Mouse (Mus musculus) heart, postnatal 25 days (tissue): ENCODE results near the gene Wfdc18. TPM values are rescaled to one million over a fixed set of nuclear protein-coding genes. Genes with fewer than 3 reads are reported as not detected.

Experiments
- DNase-seq: peaks from one replicate; pipeline ENCODE4 v3.0.0; 2022; ENCODE audit warnings: low spot score
- intact Hi-C: fragments of 180-260 bp; cut with DNase I; formaldehyde crosslinking; loops from one replicate; pipeline ENCODE4 v1.15.1; 2025
- total RNA-seq, 2 experiments: library from RNA; stranded (reverse); gene quantifications; 2 replicates each; pipeline ENCODE4 v1.2.3; 2021

Gene Wfdc18
- not detected for total RNA-seq

DNA sequence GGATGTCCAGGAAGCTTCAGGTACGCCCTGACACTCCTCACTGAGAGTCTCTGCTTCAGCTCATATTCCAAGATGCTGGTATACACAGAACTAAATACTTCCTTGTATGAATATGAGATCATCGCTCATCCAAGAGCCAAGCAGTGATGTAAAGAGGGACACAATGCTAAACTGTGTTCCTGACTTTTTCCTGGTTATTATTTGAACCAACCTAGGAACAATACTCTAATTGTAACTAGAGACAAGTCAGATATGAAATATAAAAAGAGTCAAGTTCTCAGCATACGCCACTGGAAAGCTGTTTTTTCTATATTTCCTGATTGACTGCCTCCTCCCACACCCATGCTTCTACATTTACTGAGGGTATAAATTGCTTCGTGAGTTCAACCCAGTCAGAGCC lies at the start of gene Wfdc18:
Gene Wfdc18 (plus strand): TSS at position 301 of the 400 bp plus-strand sequence.
- no peak for DNase-seq
- intact Hi-C loops = loop anchor here (1.0 kb wide), 1 partner anchor 21 kb away; no protein-coding TSS in a partner anchor

DNA sequence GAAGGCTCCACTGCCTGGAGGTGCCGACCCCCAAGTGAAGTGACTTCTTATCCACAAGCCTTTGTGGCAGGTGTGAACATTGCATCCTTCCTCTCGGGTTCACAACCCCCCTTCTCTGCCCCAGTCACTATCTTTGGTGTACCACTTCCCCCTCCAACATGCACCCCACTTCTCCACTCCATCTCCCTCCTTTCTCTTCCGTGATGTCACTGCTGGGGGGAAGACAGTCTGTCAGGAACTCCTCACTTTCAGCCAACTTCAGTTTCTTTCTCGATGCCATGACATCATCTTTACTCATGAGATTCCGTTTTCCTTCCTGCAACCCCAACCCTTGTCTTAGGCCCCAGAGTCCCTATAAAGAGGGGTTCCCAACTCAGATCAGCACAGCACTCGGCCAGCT lies 46.6 kb upstream of the Wfdc18 start, which contains the start of gene Ccl4:
Gene Ccl4 (plus strand): TSS at position 381 of the 400 bp plus-strand sequence.
- no peak for DNase-seq
- intact Hi-C loops = no loop called here

DNA sequence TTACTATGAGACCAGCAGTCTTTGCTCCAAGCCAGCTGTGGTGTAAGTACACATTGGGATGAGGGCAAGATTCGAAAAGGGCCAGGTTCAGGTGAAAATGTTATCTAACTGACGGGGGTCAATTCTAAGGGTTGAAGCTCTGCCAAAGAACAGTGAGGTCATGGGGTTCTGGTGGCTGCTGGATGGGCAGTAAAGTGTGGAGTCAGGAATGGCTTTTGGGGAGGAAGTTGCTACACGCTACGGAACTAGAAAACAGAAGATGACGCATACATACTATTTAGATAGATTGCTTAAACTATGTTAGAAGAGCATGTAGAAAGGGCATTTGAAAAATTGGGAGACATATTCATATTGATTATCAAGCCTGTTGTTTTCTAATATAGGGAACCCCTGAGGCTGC lies 45.3 kb upstream of the Wfdc18 start:
- DNase-seq = no peak
- intact Hi-C loops = no loop called here

DNA sequence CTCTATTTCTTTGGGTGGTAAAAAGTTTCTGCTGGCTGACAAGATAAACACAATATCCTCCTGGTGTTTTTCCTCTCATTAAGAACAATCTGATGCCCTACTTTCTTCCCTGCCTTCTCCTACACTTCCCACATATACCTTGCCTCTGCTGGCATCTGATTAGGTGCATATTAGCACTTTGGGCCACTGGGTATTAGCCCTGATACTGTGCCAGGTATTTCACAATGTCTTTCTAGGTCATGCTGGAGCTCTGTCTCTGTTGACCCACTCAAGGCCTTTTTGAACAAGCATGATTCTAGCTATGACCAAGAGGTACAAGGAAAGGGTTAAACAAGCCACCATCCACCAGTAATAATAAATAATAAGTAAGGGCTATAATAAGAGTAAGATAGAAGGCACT lies 37.1 kb upstream of the Wfdc18 start:
- no peak for DNase-seq
- intact Hi-C loops = no loop called here

DNA sequence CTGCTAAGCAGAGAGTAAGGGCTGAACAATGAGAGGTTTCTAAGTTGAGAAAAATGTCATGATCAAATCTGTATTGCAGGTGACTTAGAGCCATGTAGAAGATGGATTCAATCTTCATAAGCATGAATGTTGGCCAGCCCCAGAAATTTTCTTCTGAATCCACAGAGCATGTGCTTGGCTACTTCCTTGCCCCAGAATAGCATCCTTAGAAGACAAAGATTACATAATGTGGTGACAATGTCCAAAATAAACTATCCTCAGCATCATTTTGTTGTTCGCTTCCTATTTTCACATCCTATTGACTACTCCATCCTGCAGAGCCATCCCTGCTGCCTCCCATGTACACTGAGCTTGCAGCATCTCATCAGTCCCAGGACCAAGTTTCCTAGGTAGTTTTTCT lies 33.1 kb upstream of the Wfdc18 start:
- no peak for DNase-seq
- intact Hi-C loops = loop anchor here (1.0 kb wide), 1 partner anchor 21 kb away; no protein-coding TSS in a partner anchor

DNA sequence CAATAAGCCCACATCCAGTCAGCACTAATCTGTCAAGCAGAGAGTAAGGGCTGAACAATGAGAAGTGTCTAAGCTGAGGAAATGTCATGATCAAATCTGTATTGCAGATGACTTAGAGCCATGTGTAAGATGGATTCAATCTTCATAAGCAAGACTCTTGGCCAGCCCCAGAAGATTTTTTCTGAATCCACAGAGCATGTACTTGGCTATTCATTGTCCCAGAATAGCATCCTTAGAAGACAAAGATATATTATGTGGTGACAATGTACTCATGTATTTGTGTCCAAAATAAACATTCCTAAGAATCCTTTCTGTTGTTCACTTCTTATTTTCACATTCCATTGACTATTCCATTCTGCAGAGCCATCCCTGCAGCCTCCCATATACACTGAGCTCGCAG lies 18.9 kb upstream of the Wfdc18 start:
- intact Hi-C loops = no loop called here
- DNase-seq = no peak

DNA sequence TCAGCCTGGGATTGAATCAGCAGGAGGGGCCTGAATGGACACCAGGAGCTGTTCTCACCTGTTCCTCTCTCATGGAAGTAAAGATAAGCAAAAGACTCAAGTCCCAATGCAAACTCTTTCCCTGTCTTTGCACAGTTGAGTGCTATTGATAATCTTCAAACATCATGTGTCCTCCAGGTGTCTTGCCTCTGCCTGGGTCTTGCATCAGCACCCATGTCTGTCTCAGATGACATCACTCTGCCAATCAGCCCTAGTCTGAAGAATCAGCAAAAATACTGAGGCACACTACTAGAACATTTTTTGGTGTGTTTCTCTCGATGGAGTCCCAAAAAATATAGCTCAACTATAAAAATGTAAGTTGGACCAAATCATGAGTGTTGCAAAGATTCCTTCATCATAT lies 16.8 kb upstream of the Wfdc18 start:
- intact Hi-C loops = no loop called here
- no peak for DNase-seq

DNA sequence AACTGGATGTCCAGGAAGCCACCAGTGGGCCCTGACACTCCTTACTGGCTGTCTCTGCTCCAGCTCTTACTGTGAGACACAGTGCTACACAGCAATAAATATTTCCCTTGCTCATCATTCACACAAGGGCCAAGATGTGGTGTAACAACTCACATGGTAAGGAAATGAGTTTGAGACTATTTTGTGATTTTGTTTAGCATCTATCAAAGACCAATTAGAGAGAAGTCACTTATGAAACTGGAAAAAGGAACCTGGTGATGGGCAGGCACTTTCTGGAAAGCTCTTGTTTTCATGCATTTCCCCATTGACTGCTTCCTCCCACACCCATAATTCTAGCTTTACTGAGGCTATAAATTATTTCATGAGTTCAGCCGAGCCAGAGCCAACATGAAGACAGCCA lies 5.1 kb upstream of the Wfdc18 start, which contains the start of gene Wfdc17:
Gene Wfdc17 (plus strand): TSS at position 287 of the 400 bp plus-strand sequence.
- intact Hi-C loops = loop anchor here (1.0 kb wide), 1 partner anchor 16 kb away; no protein-coding TSS in a partner anchor
- no peak for DNase-seq

DNA sequence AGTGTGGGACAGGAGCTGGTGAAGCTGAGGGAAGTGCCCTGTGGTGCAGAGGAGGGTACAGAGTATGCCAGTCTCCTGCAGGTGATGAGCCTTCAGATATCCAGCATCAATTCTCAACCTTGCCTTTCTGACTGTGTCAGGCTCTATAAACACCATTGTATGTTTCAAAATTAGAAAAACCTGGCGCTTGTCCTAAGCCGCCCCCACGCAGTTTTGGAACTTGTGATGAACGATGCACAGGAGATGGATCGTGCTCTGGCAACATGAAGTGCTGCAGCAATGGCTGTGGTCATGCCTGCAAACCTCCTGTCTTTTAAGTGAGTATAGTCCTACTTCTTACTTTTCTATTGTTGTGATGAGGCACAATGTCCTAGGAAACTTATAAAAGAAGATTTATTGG lies 868 bp downstream of the Wfdc18 start:
- no peak for DNase-seq
- intact Hi-C loops = no loop called here

DNA sequence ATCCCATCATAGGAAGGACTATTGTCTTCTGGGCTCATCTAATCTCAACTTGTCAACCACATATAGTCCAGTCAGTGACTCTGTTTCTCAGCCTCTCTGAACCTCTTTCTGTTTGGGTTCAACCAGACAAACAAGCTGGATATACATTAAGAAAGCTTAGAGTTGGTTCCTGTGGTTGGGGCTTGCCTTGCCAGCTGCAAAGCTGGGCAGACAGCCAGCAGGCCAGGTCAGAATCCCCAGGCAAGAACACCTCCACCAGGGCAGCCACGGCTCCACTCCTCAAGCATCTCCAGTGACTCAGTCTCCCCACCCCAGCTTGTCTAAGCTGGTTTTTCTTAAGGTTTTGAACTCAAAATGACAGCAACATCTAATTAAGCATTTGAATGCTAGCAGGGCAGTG lies 3.9 kb downstream of the Wfdc18 start:
- DNase-seq = no peak
- intact Hi-C loops = no loop called here

DNA sequence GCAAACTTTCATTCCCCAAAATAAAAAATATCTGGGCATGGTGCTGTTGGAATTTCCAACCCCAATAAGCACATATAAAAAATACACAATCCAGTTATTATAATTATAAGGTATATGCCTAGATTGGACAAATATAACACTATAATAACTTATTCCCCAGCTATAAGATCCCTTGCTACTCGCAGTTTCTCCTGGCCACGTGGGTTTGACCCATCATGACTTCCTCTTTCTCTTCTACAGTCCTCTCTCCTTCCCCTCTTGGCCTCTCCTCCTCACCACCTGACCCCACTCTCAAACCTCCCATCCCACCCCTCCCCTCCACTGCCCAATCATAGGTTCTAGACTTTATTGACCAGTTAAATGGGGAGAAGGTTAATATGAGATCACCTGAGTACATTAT lies 5.1 kb downstream of the Wfdc18 start:
- no peak for DNase-seq
- intact Hi-C loops = no loop called here

DNA sequence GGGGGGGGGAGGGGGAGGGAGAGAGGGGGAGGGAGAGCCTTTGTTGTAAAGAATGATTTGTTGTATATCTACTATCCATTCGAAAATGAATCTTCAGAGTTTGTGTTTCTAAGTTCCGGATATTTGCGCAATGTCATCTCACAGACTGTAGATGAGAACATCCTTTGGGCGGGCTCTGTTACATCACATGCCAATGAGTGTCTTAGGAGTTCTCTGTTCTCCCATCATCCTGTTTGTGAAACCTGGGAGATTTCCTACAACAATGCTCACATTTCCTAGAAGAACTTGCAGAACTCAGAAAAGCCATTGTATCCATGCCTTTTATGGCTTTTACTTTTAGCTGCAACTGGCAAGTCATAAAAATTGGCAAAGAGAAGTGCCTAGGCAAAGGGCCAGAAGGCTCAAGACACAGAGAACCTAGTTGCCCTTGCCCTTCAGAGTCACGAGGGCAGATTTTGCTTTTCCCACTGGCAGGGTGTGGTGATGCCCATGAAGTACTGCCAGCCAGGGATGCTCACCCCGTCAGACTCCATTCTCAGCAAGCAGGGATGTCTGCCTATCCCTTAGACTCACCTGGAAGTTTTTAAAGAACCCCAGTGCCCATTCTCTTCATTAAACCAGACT lies 8.3 kb downstream of the Wfdc18 start:
- no peak for DNase-seq

DNA sequence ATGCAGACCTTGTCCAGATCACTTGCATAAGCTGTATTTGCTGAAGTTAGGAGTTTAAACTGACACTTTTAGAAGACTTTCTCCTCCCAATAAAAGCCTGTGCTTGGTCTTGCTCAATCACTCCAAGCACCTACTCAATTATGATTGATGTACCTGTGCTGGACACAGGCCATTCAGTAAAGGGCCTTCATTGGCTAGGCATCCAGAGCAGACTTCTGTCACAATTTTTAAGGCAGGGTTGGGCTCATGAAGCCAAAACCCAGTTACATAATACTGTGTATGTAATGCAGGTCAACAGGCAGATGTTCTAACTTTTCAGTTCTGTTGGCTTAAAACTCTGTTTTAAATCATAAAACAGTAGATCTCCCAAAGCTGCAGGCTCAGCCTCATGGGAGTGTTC lies 12.0 kb downstream of the Wfdc18 start:
- DNase-seq = no peak
- intact Hi-C loops = no loop called here

More for the DNA sequence above, 8.3 kb downstream of the Wfdc18 start:
- intact Hi-C loops = no loop called here

DNA sequence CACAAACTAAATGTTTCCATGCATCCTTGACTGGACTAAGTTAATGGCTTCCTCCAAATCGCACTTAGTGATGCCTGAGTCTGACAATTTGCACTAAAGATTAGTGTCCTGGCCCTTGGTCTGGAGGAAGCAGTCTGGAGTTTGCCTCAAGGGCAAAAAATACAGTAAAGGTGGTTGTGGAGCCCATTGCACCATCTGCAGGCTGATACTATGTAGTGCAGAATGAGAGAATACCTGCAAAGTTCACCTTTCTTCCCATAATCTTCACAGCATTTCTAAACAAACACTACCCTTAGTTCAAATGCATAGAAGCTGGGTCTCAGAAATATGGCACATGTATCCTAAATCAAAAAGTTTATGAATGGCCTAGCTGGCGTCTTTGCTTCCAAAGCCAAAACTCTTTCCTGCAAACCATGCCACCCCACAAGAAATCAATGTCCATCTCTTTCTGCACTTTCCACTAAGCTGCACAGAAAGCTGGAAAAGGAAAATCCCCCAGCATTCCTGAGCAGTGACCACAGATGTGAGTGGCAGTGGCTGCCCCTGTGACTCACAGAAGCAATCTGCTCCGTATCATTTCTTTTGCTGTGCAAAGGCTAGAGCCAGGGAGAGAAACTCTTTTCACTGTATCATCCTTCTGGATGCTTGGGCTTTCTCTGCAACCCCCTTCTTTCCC lies 20.1 kb downstream of the Wfdc18 start:
- no peak for DNase-seq
- intact Hi-C loops = no loop called here

DNA sequence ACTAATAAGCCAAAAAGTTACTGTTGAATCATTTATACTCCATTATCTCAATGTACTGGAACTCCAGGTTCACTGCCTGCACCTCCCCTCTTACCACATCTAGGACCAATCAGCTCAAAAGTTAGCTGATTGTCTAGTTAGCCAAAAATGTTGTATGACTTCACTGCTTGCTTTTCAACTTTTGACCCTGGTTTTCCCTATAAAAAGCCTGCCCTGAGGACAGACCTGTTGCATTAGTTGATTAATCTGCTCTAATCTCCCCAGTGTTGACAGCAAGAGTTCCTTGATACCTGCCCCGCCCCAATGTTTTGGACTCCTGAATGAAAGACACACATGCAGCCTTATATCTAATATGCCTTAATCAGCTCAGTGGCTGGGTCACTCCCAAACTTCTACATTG lies 22.3 kb downstream of the Wfdc18 start:
- intact Hi-C loops = no loop called here
- DNase-seq = no peak

DNA sequence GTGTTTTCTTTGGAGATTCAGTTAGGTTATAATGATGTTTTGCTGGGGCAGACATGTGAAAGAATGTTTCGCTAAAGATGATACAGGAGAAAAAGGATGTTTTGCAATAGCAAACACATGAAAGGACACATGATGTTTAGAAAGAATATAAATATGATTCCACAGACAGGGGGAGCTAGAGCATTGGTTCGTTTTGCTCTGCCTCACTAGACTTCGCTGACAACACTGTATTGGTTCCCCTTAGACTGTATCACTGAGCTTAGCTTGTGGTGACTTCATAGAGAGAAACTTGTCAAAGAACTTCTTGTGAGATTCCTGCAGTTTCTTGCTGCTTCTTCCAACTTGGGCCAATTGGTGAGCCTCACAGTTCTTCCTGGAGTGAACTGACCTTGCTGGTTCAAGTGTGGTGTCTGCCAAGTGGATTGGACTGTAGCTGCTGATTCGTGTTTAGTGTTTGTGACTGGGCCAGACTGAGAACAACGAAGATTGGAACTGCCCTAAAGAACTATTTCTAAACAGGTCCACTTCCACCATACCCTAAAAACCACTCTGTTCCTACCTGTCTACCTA lies 24.3 kb downstream of the Wfdc18 start:
- DNase-seq = no peak
- intact Hi-C loops = no loop called here

DNA sequence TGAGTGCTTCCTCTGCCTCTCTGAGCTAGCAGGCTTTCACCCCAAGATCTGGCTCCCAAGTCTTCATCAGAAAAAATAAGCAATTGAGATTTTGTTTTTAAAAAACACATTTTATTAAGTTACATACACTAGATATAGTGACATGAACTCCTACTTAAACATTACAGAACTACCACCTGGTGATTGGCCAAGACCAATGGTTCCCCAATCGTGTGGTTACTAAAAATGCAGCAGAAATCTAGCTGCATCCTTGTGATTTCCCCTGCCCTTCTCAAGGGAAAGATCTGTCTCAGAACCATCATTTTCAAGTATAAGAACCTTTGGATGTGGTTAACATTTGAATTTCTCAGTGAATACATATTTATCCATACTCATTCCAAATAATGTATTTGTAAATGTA lies 25.4 kb downstream of the Wfdc18 start:
- intact Hi-C loops = no loop called here

DNA sequence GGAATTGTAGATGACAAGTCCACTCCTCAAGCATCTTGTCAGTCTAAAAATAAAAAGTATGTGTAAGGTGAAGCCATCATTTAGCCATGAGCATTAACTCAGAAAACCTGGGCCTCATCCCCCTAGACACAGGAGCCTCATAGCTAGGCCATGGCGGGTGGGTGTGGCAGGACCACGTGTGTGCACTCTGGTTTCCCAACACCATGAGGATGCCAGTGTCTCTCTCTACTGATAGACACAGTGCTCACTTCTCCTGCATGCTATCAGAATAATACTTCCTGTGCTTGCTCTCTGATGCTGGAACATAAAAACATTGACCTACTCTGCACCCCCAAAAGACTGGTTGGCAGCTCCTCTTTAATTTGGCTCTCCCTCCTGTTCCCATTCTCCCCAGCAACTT lies 27.1 kb downstream of the Wfdc18 start:
- intact Hi-C loops = loop anchor here (5.0 kb wide), 1 partner anchor 99 kb away; no protein-coding TSS in a partner anchor
- DNase-seq = no peak

More for the DNA sequence above, 25.4 kb downstream of the Wfdc18 start:
- no peak for DNase-seq

DNA sequence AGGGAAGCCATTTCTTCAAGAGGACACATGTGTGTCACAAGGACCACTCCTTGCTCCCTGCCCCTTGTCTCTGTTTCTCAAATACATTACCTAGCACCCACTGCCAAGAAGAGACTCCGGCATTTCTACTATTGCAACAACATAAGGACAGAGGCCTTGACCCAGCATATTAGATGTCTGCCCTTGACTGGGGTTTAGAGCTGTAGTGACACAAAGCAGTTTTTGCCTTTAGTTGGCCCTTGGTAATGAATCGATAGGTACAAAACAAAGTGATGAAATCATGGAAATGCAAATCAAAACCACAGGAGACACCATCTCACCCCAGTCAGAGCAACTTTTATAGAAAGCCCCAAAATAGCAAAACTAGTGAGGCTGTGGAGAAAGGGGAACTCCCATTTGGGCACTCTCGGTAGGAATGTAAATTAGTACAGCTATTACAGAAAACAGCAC lies 28.3 kb downstream of the Wfdc18 start:
- intact Hi-C loops = loop anchor here (5.0 kb wide), 1 partner anchor 100 kb away; no protein-coding TSS in a partner anchor
- no peak for DNase-seq

DNA sequence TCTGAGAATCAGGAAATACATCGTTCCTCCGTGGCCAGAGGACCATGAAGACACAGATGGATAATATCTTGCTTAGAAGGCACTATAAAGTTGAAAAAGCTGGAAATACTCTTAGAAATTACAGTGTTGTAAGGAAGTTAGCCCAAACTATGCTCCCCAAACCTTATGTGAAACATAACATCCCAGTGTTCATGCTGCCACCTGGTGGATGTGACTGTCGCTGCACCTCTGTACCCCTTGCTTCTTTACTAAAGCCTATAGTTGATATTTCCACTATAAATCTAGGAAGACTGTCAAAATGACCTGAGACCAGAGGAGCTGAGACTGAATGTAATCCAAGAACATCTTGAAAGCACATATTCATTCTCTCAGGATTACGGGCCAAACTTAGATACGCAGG lies 30.4 kb downstream of the Wfdc18 start:
- no peak for DNase-seq
- intact Hi-C loops = loop anchor here (1.0 to 5.0 kb wide), 3 partner anchors 102 to 298 kb away; no protein-coding TSS in a partner anchor

DNA sequence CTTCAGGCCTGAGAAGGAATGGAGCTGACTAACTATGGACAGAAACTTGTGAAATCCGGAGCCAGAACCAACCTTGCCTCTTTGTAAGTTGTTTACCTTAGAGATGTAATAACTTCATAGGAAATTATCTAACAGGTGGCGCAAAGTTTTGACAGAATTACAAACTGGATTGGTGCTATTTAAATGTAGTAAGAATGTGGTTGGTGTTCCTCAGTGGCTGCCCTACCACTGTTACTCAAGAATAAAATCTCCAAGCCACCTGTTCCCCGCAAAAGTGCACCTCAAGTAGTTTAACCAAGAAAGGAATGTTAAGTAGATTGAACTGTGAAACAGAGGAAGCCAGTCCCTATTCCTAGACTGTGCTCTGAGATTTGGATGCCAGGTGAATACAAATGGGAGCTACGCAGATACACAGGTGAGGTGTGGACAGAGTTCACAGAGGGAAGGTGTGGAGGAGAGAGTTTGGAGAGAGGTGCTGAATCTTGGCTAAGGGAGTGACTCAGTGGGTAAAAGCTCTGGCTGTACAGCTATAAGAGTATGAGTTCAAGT lies 31.7 kb downstream of the Wfdc18 start:
- intact Hi-C loops = no loop called here
- DNase-seq = no peak
